Comparison of ENCODE assay signal across 8 mouse cellular contexts in genomic region chr2:158360873-158361677, GRCm38 (mm10). TPM values are rescaled to one million over a fixed set of nuclear protein-coding genes. Genes with fewer than 3 reads are reported as not detected.
DNase-seq lines count a peak whose midpoint lies in the region; ATAC-seq lines count a peak whose summit lies in the region.

No protein-coding gene starts in this region.

- H3K27ac ChIP-seq in hindbrain, embryonic 16.5 days (ENCODE audit: low read depth, low read length) = peak overlapping the region; percentile 73

- H3K4me1 ChIP-seq in hindbrain, embryonic 16.5 days (ENCODE audit: control insufficient read depth, insufficient read depth, low read depth, low read length) = peaks cover 17% of the 10 kb centered on the region

- peak overlapping the region; percentile 77 for H3K4me3 ChIP-seq in hindbrain, embryonic 16.5 days (ENCODE audit: low read length)

- under 1% methylated on average over 41 of the region's 41 CpGs for WGBS in hindbrain, embryonic 16.5 days

- H3K27me3 ChIP-seq in hindbrain, embryonic 16.5 days (replicated peaks; ENCODE audit: control insufficient read depth, insufficient read depth, low read length) = no peaks in the 10 kb centered on the region

- H3K4me2 ChIP-seq in hindbrain, embryonic 16.5 days (ENCODE audit: low read length) = peak overlapping the region; percentile 90

- peak; percentile 94 for DNase-seq in ZHBTc4 (ENCODE audit: low read depth, low spot score)
- peak; percentile 69 to 86 for DNase-seq in cerebellum, postnatal 4 days (ENCODE audit: low spot score in 2 of 2)
- peak; percentile 78 for DNase-seq in gastrocnemius, adult 18-20 months (ENCODE audit: low spot score)
- peak; percentile 72 for DNase-seq in left cerebral cortex, adult 11 months (ENCODE audit: low spot score)
- DNase-seq in lung, postnatal 36 days = peak; percentile 91
- peak; percentile 95 for DNase-seq in retina, embryonic 14.5 days (ENCODE audit: low spot score)
- peak; percentile 81 to 85 for DNase-seq in thymus, postnatal 36 days

- H3K36me3 ChIP-seq in hindbrain, embryonic 16.5 days (ENCODE audit: control insufficient read depth, insufficient read depth, low read length) = peaks cover 25% of the 10 kb centered on the region

- peak overlapping the region; percentile 86 for H3K9ac ChIP-seq in hindbrain, embryonic 16.5 days (ENCODE audit: low read depth, low read length)

- no peaks in the 10 kb centered on the region for H3K9me3 ChIP-seq in hindbrain, embryonic 16.5 days (ENCODE audit: control insufficient read depth, low read length)

- ATAC-seq in hindbrain, embryonic 16.5 days = peak; percentile 92

RNA-seq across cellular contexts. Expression of gene Snhg11, which starts 14.4 kb away (rescaled TPM):
- total RNA-seq in gastrocnemius, adult 18-20 months (2021) = under 1 TPM; 0.16 to 0.28 TPM
- 809 and 814 TPM in 2 replicates for polyA plus RNA-seq in hindbrain, embryonic 16.5 days (2015; fragmentation: Nextera tagmentation; extraction: Ambion mirVana)

RNA-seq across cellular contexts. Expression of gene Ralgapb, which starts 48.6 kb away (rescaled TPM):
- 10 to 100 TPM; 31.3 to 34.4 TPM for total RNA-seq in gastrocnemius, adult 18-20 months (2021)
- 19.1 and 21.7 TPM in 2 replicates for polyA plus RNA-seq in hindbrain, embryonic 16.5 days (2015; fragmentation: Nextera tagmentation; extraction: Ambion mirVana)

RNA-seq across cellular contexts. Expression of gene Lbp, which starts 54.8 kb away (rescaled TPM):
- total RNA-seq in gastrocnemius, adult 18-20 months (2021) = 1 to 10 TPM; 5.7 to 6.0 TPM
- 6.2 TPM in 2 replicates for polyA plus RNA-seq in hindbrain, embryonic 16.5 days (2015; fragmentation: Nextera tagmentation; extraction: Ambion mirVana)

Comparison
In these comparisons a context has a peak if more than half of its experiments do, and no peak if none do; other contexts are left out.
1. Peak in every context shown above with its lines: DNase-seq, ATAC-seq, H3K4me3 ChIP-seq and H3K27ac ChIP-seq.